Mouse (Mus musculus) MEL-GATA-1-ER (cell line): ENCODE data around the gene Trem1.

ENCODE experiments used
- DNase-seq: peaks from one replicate; pipeline ENCODE4 v3.0.0-alpha.2; 2012; ENCODE audit warnings: low read depth; ENCODE audit errors: extremely low read depth

Trem1 gene

DNA sequence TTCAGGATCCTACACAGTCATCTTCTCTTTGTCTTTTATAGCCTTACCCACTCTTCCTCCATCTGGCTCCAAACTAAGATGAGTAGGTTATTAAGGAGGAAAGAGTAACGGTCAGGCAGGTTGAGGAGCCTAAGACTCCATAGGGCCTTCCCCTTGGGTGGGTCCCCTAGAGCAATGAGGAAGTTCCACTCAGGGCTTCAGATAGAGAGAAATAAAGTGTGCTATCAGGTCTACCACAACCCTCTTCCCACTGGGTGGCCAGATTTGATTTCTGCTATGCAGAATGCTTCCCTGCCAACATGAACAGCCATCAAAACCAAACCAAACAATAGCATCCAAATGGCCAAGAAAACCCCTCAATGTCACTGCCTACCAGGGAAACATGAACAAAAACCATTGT is 35.0 kb downstream of the Trem1 start:
- peak; percentile 73 for DNase-seq

GRCm38 (mm10) chr17:48268276-48268675 is 35.7 kb downstream of the Trem1 start:
- DNase-seq = no peak

DNA sequence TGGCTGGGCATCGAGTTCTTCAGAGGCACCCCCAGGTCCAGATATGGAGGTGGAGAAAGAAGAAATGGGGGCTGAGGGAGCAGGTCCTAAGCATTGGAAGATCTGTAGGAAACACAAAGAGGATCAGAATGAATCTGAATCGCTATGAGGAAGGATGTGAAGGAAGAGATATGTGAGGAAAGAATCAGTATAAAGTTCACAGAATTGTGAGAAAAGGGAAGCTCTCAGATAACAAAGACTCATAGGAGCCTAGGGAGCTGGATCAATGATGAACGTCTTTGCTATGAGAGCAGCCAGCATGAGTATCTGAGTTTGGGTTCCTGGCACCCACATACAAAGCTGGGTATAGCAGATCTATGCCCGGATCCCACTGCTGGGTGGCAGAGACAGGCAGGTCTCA is 37.3 kb downstream of the Trem1 start:
- peak; percentile 38 for DNase-seq

GRCm38 (mm10) chr17:48272158-48272557 is 39.6 kb downstream of the Trem1 start:
- peak; percentile 95 for DNase-seq

DNA sequence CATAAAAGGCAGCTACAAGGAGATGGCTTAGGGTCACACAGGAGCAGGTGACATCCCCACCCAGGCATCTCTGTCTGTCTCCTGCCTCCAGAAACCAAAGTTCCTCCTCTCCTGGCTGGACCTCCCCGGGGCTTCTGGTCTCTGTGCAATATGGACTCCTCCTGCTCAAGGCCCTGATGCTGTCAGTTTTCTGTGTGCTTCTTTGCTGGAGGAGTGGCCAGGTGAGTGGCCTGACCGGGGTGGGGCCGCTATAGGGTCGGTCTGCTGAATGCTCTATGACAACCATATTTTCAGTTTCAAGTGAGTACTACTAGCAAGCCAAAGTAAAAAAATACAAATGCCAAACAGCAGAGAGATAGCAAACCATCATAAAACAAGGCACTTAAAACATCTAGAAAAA is 40.0 kb downstream of the Trem1 start:
- DNase-seq = no peak

DNA sequence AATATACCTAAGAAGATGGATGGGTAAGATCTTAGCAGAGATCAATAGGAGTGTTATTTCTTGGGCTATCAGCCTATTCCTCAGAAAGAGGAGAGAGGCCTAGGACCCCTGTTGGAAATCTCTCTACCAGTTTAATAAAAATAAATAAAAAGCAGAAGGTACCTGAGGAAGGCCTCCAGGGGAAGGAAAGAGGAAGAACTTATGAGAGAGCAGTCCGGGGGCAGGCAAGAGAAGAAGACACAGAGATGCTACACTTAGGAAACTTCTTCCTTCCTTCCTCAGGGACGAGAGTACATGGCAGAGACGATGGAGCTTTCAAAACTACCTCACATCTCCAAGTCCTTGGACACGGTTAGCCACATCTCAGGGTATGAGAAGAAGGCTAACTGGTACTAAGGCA is 41.5 kb downstream of the Trem1 start:
- peak; percentile 54 for DNase-seq

- DNase-seq = peak; percentile 79
Observed at GRCm38 (mm10) chr17:48274885-48275284, 42.3 kb downstream of the Trem1 start.

- no peak for DNase-seq
Observed at GRCm38 (mm10) chr17:48275736-48276135, 43.2 kb downstream of the Trem1 start.

DNA sequence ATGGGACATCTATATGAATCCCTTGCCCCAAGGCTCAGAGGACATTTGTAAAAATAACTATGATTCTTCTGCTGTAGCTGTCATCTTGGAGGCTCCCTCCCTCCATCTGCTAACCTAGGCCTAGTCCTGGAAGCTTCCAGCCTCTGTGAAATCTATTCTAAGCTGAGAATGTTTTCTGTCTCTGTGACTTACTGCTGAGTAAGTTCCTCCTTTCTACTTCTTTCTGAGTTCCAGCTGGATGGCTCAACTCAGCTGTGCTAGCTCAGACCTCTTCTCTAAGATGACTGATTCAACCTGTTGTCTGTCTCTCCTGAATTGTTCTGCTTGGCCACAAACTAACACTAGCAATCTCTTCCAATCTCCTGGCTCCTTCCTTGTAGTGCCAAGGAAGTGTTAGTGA is 45.8 kb downstream of the Trem1 start:
- DNase-seq = no peak

GRCm38 (mm10) chr17:48279002-48279401 is 46.4 kb downstream of the Trem1 start:
- DNase-seq = no peak

- no peak for DNase-seq
Observed at GRCm38 (mm10) chr17:48280943-48281738, 48.6 kb downstream of the Trem1 start.

DNA sequence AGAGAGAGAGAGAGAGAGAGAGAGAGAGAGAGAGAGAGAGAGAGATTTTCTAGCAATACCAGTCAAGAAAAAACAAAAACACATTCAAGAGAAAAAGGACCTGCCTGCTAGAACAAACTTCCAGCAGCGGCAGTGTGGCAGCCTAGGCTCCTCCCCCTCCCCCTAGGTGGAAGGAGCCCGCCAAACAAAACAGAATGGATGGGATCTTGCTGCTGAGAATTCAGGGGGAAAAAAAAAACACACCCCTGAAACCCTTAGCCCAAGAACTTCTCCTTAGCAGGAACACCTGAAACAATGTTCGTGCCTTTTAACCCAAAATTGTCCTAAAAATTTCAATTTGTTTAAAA is 49.1 kb downstream of the Trem1 start:
- no peak for DNase-seq

- no peak for DNase-seq
Observed at GRCm38 (mm10) chr17:48286765-48287164, 54.2 kb downstream of the Trem1 start.

- no peak for DNase-seq
Observed at GRCm38 (mm10) chr17:48287276-48287675, 54.7 kb downstream of the Trem1 start.

- DNase-seq = no peak
Observed at GRCm38 (mm10) chr17:48293500-48294194, 61.1 kb downstream of the Trem1 start.
